Mouse (Mus musculus) gastrocnemius, adult 2 months (tissue): ENCODE measurements around the gene Ric3. TPM values are rescaled to one million over a fixed set of nuclear protein-coding genes. Genes with fewer than 3 reads are reported as not detected.

Experiments
- DNase-seq: peaks from one replicate; pipeline ENCODE4 v3.0.0; 2022
- H3K27ac ChIP-seq: fragments of 200-600 bp; 2 replicates; pipeline ENCODE4 v1.8.1; 2022; ENCODE audit warnings: mild to moderate bottlenecking
- H3K4me3 ChIP-seq: fragments of 200-600 bp; 2 replicates; pipeline ENCODE4 v1.8.1; 2022; ENCODE audit warnings: mild to moderate bottlenecking, moderate library complexity
- CTCF ChIP-seq: fragments of 200-600 bp; IDR thresholded peaks from 2 replicates; pipeline ENCODE4 v1.8.1; 2022; ENCODE audit warnings: antibody characterized with exemption, mild to moderate bottlenecking, moderate library complexity
- intact Hi-C: fragments of 180-260 bp; cut with DNase I; formaldehyde crosslinking; loops from one replicate; pipeline ENCODE4 v1.15.1; 2025
- total RNA-seq, 2 experiments: library from RNA; stranded (reverse); gene quantifications; 2 replicates each; pipeline ENCODE4 v1.2.3; 2021

Gene Ric3
- total RNA-seq, 2 experiments from 2014 or later, result 1.7 to 2.1 TPM

GRCm38 (mm10) chr7:109032054-109032453 lies 51.1 kb downstream of the Ric3 start:
- no peak for DNase-seq
- Histone ChIP-seq H3K27ac (no peak overlapping the region), H3K4me3 (no peak overlapping the region)
- TF ChIP-seq CTCF, result no peak
- intact Hi-C loops, result no loop called here

- no peak for TF ChIP-seq CTCF
- no peak overlapping the region for H3K27ac ChIP-seq
- no peak overlapping the region for H3K4me3 ChIP-seq
- DNase-seq, result no peak
- intact Hi-C loops, result no loop called here
Measured at GRCm38 (mm10) chr7:109031331-109031730, 51.8 kb downstream of the Ric3 start.

- Histone ChIP-seq H3K27ac (no peak overlapping the region), H3K4me3 (no peak overlapping the region)
- no peak for DNase-seq
- no peak for TF ChIP-seq CTCF
- intact Hi-C loops, result loop anchor here (2.0 kb wide), 2 partner anchors 63 to 215 kb away; no protein-coding TSS in a partner anchor
Measured at GRCm38 (mm10) chr7:109029961-109030465, 53.1 kb downstream of the Ric3 start.

DNA sequence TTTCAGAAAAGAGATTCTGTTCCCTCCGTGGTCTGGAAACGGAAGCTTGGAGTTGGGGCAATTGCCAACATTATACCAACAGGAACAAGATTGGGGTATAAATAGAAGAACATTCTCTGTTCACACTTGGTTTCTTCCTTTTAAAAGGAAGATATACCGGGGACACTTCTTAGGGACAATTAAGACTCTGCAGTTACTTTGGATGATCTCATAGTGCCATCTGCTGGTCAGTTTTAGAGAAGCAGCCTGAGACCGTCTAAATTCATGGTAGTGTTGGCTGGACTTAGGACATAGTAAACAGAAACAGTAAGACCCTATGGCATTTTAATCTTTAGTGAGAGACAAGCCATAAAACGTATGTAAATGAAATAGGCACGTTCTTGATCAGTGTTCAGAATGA lies 54.9 kb downstream of the Ric3 start:
- intact Hi-C loops, result loop anchor here (2.0 kb wide), 2 partner anchors 61 to 213 kb away; no protein-coding TSS in a partner anchor
- peak; percentile 43 for DNase-seq
- peak; percentile 84 for TF ChIP-seq CTCF
- Histone ChIP-seq H3K27ac (no peak overlapping the region), H3K4me3 (no peak overlapping the region)

DNA sequence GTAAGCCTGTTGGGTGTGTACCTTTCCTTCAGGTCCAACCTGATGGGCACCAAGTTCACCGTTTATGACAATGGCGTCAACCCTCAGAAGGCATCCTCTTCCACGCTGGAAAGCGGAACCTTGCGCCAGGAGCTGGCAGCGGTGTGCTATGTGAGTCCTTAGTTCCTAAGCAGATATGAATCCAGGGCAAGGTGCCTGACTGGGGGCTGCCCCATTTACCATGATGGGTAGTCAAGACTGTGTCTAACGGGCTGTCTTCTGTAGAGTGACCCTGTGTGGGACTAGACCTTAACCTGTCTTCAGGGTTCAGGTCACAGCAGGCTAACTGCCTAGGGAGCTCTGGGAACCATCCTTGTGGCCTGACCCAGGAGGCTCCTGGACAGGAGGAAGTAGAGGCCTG lies 55.4 kb downstream of the Ric3 start:
- no peak for TF ChIP-seq CTCF
- Histone ChIP-seq H3K27ac (no peak overlapping the region), H3K4me3 (no peak overlapping the region)
- no peak for DNase-seq
- intact Hi-C loops, result loop anchor here (2.0 kb wide), 2 partner anchors 61 to 213 kb away; no protein-coding TSS in a partner anchor

DNA sequence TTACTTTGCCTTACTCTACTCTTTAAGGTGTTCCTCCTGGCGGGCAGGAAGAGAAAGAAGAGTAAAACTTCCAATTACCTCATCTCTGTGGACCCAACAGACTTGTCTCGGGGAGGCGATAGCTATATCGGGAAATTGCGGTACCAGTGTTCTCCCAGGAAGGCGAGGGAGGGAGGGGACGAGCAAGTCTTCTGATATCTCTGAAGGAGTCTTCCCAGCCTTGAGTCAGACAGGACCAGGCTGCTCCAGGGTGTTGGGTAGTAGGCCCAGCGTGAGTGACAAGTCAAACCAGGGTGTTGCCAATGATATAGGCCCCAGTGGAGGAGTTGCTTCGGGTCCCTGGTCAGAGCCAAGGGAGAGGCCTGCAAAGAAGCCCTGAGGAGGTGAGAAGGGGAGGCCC lies 56.2 kb downstream of the Ric3 start:
- TF ChIP-seq CTCF, result no peak
- no peak for DNase-seq
- intact Hi-C loops, result no loop called here
- no peak overlapping the region for H3K27ac ChIP-seq
- H3K4me3 ChIP-seq, result no peak overlapping the region

- TF ChIP-seq CTCF, result no peak
- intact Hi-C loops, result no loop called here
- no peak overlapping the region for H3K27ac ChIP-seq
- no peak for DNase-seq
- H3K4me3 ChIP-seq, result no peak overlapping the region
Measured at GRCm38 (mm10) chr7:109025743-109026142, 57.4 kb downstream of the Ric3 start.

DNA sequence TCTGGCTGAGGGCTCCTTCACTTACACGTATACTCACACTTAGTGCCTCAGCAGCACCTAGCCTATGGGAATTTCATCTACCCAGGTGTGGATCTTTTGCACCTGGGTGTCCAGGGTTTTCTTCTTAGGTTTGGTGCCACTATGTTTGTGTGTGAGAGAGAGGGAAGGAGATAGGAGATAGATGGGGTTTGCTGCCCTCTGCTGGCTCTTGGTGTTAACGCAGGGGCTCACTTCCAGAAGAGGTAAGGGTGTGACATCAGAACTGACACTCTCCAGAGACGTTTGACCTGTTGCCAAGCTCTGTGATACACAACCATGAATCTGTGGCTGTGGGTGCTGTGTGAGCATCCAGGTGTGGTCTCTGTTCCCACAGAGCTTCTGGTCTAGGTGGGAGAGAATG lies 61.7 kb downstream of the Ric3 start:
- no peak overlapping the region for H3K27ac ChIP-seq
- peak; percentile 54 for DNase-seq
- no peak overlapping the region for H3K4me3 ChIP-seq
- intact Hi-C loops, result loop anchor here (1.0 kb wide), 1 partner anchor 54 kb away; no protein-coding TSS in a partner anchor
- peak; percentile 81 for TF ChIP-seq CTCF

- H3K27ac ChIP-seq, result no peak overlapping the region
- TF ChIP-seq CTCF, result no peak
- no peak overlapping the region for H3K4me3 ChIP-seq
- intact Hi-C loops, result no loop called here
- no peak for DNase-seq
Measured at GRCm38 (mm10) chr7:109019243-109019642, 63.9 kb downstream of the Ric3 start.

- Histone ChIP-seq H3K4me3 (no peak overlapping the region), H3K27ac (no peak overlapping the region)
- intact Hi-C loops, result no loop called here
- no peak for TF ChIP-seq CTCF
- peak; percentile 43 for DNase-seq
Measured at GRCm38 (mm10) chr7:109016378-109016923, 66.7 kb downstream of the Ric3 start.

- Histone ChIP-seq H3K4me3 (no peak overlapping the region), H3K27ac (no peak overlapping the region)
- no peak for DNase-seq
- intact Hi-C loops, result no loop called here
- no peak for TF ChIP-seq CTCF
Measured at GRCm38 (mm10) chr7:109014851-109015250, 68.3 kb downstream of the Ric3 start.

- no peak for TF ChIP-seq CTCF
- H3K4me3 ChIP-seq, result no peak overlapping the region
- no peak for DNase-seq
- intact Hi-C loops, result no loop called here
- H3K27ac ChIP-seq, result no peak overlapping the region
Measured at GRCm38 (mm10) chr7:109012998-109013625, 70.0 kb downstream of the Ric3 start.

- intact Hi-C loops, result no loop called here
- Histone ChIP-seq H3K27ac (no peak overlapping the region), H3K4me3 (no peak overlapping the region)
- no peak for DNase-seq
- TF ChIP-seq CTCF, result no peak
Measured at GRCm38 (mm10) chr7:109012575-109012974, 70.6 kb downstream of the Ric3 start.

DNA sequence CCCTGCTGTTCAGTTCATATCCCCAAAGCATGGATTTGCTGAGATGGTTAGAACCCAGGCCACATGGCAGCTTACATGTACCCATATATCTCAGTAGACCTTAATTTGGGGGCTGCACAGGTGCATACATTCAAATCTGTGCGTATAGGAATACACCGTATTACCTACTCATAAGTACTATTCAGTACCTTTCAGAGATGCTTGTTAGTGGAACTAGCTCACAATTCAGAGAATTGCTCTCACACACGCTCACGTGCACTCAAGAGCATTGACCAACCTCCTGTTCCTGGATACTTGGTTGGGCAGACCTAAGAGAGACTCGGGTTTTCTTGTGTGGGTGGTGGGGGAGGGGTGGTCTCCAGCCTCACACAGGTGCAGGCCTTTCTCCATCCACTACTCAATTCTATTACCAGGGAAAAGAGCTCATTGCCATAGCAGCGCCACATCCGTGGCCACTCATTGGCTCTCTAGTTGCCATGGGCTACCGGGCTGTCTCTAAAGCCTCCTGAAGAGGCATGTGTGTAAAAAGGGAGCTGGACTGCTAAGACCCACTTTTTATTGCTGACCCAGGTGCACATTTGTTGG lies 71.4 kb downstream of the Ric3 start:
- DNase-seq, result no peak
- no peak for TF ChIP-seq CTCF
- intact Hi-C loops, result no loop called here
- Histone ChIP-seq H3K27ac (no peak overlapping the region), H3K4me3 (no peak overlapping the region)
